In genomic region chr6:120197964-120198363, GRCm38 (mm10) we compare ENCODE assay signal across 8 mouse cellular contexts.
DNase-seq lines count a peak whose midpoint lies in the region; ATAC-seq and TF ChIP-seq lines count a peak whose summit lies in the region.
"Had no signal": no experiment of that assay in that cellular context is flagged by ENCODE, and none has a peak within 500 bp of the region (broad histone marks: within the 10 kb centered on the region; RNA-seq: fewer than 3 reads in every experiment).

No protein-coding gene starts in this region.

- no peaks in the 10 kb centered on the region for H3K9me3 ChIP-seq in MEL (replicated peaks; ENCODE audit: insufficient read depth, low read length)
- no peaks in the 10 kb centered on the region for H3K9me3 ChIP-seq in embryonic facial prominence, embryonic 12.5 days
- H3K9me3 ChIP-seq in heart, embryonic 12.5 days (replicated peaks), result no peaks in the 10 kb centered on the region
- H3K9me3 ChIP-seq: lung, embryonic 15.5 days had no signal

- no peak for TF ChIP-seq EP300 in MEL (IDR thresholded peaks at IDR 0.05; ENCODE audit: low read depth in 1 of 2, low read length in 2 of 2)

- peak; percentile 76 for TF ChIP-seq RAD21 in MEL (IDR thresholded peaks at IDR 0.05; ENCODE audit: low read depth, low read length)

- TF ChIP-seq POLR2A in MEL (IDR thresholded peaks at IDR 0.05; ENCODE audit: control insufficient read depth in 1 of 2, insufficient read depth in 1 of 2, low read depth in 1 of 2, low read length in 2 of 2, poor library complexity in 1 of 2), result no peak

- DNase-seq in MEL (ENCODE audit: low read depth, low spot score), result peak; percentile 83
- peak; percentile 54 to 62 for DNase-seq in adrenal gland, postnatal 4 days (ENCODE audit: low spot score in 2 of 2)
- peak; percentile 56 to 70 for DNase-seq in layer of hippocampus, postnatal 36 days
- DNase-seq in spleen, adult 12 weeks (ENCODE audit: low spot score), result peak; percentile 73

- H3K4me2 ChIP-seq in embryonic facial prominence, embryonic 12.5 days (replicated peaks), result no peak overlapping the region
- H3K4me2 ChIP-seq in heart, embryonic 12.5 days, result no peak overlapping the region
- H3K4me2 ChIP-seq: lung, embryonic 15.5 days had no signal

- peaks cover 2 to 6% of the 10 kb centered on the region in 2 experiments; a peak in 1 of 4 replicates for H3K4me1 ChIP-seq in MEL (ENCODE audit: control insufficient read depth in 1 of 2, insufficient read depth in 2 of 2, low read length in 2 of 2)
- peaks cover 4% of the 10 kb centered on the region; the same call in 1 of the 2 replicates for H3K4me1 ChIP-seq in embryonic facial prominence, embryonic 12.5 days
- peaks cover 8% of the 10 kb centered on the region for H3K4me1 ChIP-seq in heart, embryonic 12.5 days (replicated peaks)

- H3K27me3 ChIP-seq in MEL (ENCODE audit: control insufficient read depth in 1 of 2, insufficient read depth in 2 of 2, low read length in 2 of 2), result no peaks in the 10 kb centered on the region
- H3K27me3 ChIP-seq in embryonic facial prominence, embryonic 12.5 days, result no peaks in the 10 kb centered on the region
- 0 out of 2 replicates have a peak, but pooled peaks cover 6% of the 10 kb centered on the region for H3K27me3 ChIP-seq in heart, embryonic 12.5 days (replicated peaks)
- H3K27me3 ChIP-seq: lung, embryonic 15.5 days had no signal

- no peak overlapping the region for H3K4me3 ChIP-seq in MEL (ENCODE audit: control insufficient read depth in 1 of 2, insufficient read depth in 1 of 2, low read depth in 2 of 2, low read length in 2 of 2)
- H3K4me3 ChIP-seq in embryonic facial prominence, embryonic 12.5 days, result no peak overlapping the region
- H3K4me3 ChIP-seq in heart, embryonic 12.5 days, result no peak overlapping the region
- H3K4me3 ChIP-seq: lung, embryonic 15.5 days had no signal

- H3K27ac ChIP-seq in MEL (ENCODE audit: control insufficient read depth, low read depth, low read length), result no peak overlapping the region
- no peak overlapping the region for H3K27ac ChIP-seq in embryonic facial prominence, embryonic 12.5 days
- no peak overlapping the region for H3K27ac ChIP-seq in heart, embryonic 12.5 days (ENCODE audit: poor library complexity, severe bottlenecking)
- H3K27ac ChIP-seq: lung, embryonic 15.5 days had no signal

- H3K9ac ChIP-seq in MEL (ENCODE audit: control insufficient read depth, low read depth, low read length, poor library complexity, severe bottlenecking), result no peak overlapping the region
- no peak overlapping the region for H3K9ac ChIP-seq in embryonic facial prominence, embryonic 12.5 days
- H3K9ac ChIP-seq in heart, embryonic 12.5 days, result no peak overlapping the region
- H3K9ac ChIP-seq: lung, embryonic 15.5 days had no signal

- WGBS in embryonic facial prominence, embryonic 12.5 days, result 32% methylated on average over 9 of the region's 9 CpGs
- 26% methylated on average over 9 of the region's 9 CpGs for WGBS in heart, embryonic 12.5 days

- peak; percentile 88 to 98 (median 97) for TF ChIP-seq CTCF in MEL (IDR thresholded peaks at IDR 0.05 in 2 of 3, conservative IDR thresholded peaks at IDR 0.05 in 1 of 3; ENCODE audit: control insufficient read depth in 1 of 3, insufficient read depth in 1 of 3, low read depth in 2 of 3, low read length in 3 of 3, poor library complexity in 1 of 3, severe bottlenecking in 1 of 3)

- no peaks in the 10 kb centered on the region for H3K79me2 ChIP-seq in MEL (ENCODE audit: control insufficient read depth, insufficient read depth, low read length, poor library complexity)

- H3K36me3 ChIP-seq in MEL (ENCODE audit: control insufficient read depth in 1 of 2, insufficient read depth in 2 of 2, low read length in 2 of 2), result no peaks in the 10 kb centered on the region; a peak in 1 of 4 replicates
- H3K36me3 ChIP-seq in embryonic facial prominence, embryonic 12.5 days, result no peaks in the 10 kb centered on the region
- H3K36me3 ChIP-seq in heart, embryonic 12.5 days, result no peaks in the 10 kb centered on the region
- H3K36me3 ChIP-seq: lung, embryonic 15.5 days had no signal

- ATAC-seq in embryonic facial prominence, embryonic 12.5 days (ENCODE audit: insufficient number of reproducible peaks, insufficient read depth, low FRiP score, low TSS enrichment), result 0 out of 2 replicates have a peak, but pooled peaks have one; percentile 19
- 0 out of 2 replicates have a peak, but pooled peaks have one; percentile 26 for ATAC-seq in heart, embryonic 12.5 days (ENCODE audit: insufficient number of reproducible peaks, low FRiP score)
- peak; percentile 71 for ATAC-seq in megakaryocyte, adult 5-6 weeks (ENCODE audit: poor library complexity, severe bottlenecking)

TF ChIP-seq in MEL, 35 proteins besides CTCF, POLR2A, EP300 and RAD21:
- TF ChIP-seq RCOR1 (IDR thresholded peaks at IDR 0.05; ENCODE audit: low read depth, low read length) (no peak), UBTF (IDR thresholded peaks at IDR 0.05; ENCODE audit: borderline replicate concordance, insufficient read depth, low read depth, low read length) (no peak), ZC3H11A (IDR thresholded peaks at IDR 0.05; ENCODE audit: low read depth, low read length) (peak; percentile 73), MXI1 (IDR thresholded peaks at IDR 0.05; ENCODE audit: low read depth, low read length) (0 out of 2 replicates have a peak, but pooled peaks have one; percentile 24), SMC3 (IDR thresholded peaks at IDR 0.05; ENCODE audit: low read depth, low read length) (peak; percentile 95), NELFE (IDR thresholded peaks at IDR 0.05; ENCODE audit: low read depth, low read length) (no peak), ZKSCAN1 (IDR thresholded peaks at IDR 0.05; ENCODE audit: low read depth, low read length) (no peak), KAT2A (conservative IDR thresholded peaks at IDR 0.05; ENCODE audit: low read depth, low read length) (no peak), TBP (IDR thresholded peaks at IDR 0.05; ENCODE audit: low read depth, low read length) (no peak)
TF ChIP-seq in MEL: peak in this region for 3.

Comparison
In these comparisons a context has a peak if more than half of its experiments do, and no peak if none do; other contexts are left out.
1. ATAC-seq: peak in every context shown above with its lines; median percentile 71 in megakaryocyte, adult 5-6 weeks; 26 in heart, embryonic 12.5 days; 19 in embryonic facial prominence, embryonic 12.5 days.